Mouse (Mus musculus) thymus, postnatal 10 days (tissue): ENCODE data around the gene Vmp1.
A peak's percentile ranks its signal among the peaks of the same experiment; 100 is the strongest.

ENCODE experiments used
- DNase-seq, 2 experiments: peaks; one replicate each; pipeline ENCODE4 v3.0.0; 2021; ENCODE audit warnings: low spot score in 2 of 2

The Vmp1 gene

GRCm38 (mm10) chr11:86602116-86602515 lies 81.5 kb downstream of the Vmp1 start:
- DNase-seq: no peak

DNA sequence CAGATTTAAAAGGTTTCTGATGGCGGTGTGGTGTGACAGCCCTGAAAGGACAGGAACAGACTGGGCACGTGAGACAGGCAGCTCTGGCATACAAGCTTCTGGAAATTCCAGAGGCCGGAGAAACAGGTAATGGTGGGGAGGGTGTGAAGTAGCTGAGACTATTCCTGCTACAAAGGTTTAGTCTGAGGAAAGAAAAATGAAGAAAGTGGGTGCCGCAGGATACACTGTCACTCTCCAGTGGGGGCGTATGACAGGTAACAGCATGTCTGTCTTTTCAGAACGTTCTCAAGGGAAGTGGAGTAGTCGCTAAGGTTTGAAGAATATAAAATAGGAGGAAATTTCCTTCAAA lies 83.5 kb downstream of the Vmp1 start:
- DNase-seq: no peak

- no peak for DNase-seq
Measured at GRCm38 (mm10) chr11:86599378-86600208, 84.0 kb downstream of the Vmp1 start.

DNA sequence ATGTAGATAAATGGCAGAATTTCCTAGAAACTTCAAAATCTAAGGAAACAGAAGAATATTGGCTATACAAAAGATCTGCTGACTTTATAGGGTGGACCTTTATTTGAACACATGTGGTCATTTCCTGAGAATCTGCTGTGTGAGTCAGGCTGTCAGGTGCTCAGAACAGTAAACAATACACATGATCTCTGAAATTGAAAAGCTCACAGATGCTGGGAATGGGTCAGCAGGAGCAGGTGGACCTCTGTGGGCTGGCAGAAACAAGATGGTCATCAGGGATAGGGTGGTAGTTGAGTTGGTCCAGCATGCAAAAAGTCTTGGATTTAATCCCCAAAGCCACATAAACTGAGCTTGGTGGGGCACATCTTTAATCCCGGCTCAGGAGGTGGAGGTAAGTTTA lies 85.1 kb downstream of the Vmp1 start:
- DNase-seq: no peak

GRCm38 (mm10) chr11:86598154-86598553 lies 85.5 kb downstream of the Vmp1 start:
- DNase-seq: no peak

GRCm38 (mm10) chr11:86596976-86597375 lies 86.7 kb downstream of the Vmp1 start:
- DNase-seq: no peak

DNA sequence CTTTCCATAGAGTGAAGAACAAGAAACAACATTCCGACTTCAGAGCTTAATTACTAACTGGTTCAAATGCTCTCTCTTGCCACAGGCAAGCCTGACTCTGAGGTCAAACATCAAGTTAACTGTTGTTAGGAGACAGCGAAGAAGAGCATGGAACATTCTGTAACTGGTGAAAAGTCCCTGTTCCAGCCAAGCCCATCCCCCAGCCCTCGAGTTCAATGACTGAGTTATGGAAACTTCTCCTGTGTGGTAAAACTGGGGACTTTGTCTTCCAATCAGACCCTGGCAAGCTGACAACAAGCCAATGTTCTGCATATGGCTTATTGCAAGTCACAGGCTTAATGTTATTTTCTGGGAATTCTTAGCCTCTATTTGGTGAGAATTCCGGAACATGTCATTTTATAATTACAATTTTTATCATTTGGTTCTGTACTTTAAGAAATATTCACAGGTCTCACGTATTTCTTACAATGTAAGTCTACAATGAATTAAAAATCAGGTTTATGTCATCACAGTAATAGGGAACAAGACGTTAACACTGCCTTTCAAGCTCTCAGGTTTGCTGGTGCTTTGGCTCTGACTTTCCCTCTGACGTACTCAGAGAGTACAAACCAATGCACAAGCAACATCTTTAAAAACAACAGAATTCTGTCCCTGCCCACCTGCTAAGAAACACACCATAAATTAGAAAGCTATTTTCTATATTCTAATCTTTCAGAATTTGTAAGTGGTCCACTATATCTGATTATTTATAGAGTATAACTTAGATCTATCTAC lies 87.3 kb downstream of the Vmp1 start:
- no peak for DNase-seq

GRCm38 (mm10) chr11:86595366-86595765 lies 88.3 kb downstream of the Vmp1 start:
- no peak for DNase-seq

- no peak for DNase-seq
Measured at GRCm38 (mm10) chr11:86594188-86594876, 89.3 kb downstream of the Vmp1 start.

DNA sequence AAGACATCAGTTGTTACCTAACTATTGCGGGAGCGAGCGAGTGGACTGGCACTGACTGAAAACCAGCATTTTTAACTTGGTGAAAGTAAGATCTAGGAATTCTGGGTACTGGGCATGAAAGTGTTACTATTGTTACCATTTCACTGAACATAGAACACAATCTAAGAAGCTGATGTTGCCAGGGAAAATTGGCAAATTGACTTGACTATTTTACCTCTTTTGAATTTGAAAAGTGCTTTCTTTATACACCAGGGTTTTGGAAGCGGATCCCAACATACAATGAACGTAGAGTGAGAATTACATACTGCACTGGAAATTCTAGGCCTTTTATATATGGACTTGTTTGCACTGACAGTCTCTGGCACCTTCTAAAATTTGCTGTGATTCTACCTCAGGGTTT lies 90.2 kb downstream of the Vmp1 start:
- DNase-seq: no peak

DNA sequence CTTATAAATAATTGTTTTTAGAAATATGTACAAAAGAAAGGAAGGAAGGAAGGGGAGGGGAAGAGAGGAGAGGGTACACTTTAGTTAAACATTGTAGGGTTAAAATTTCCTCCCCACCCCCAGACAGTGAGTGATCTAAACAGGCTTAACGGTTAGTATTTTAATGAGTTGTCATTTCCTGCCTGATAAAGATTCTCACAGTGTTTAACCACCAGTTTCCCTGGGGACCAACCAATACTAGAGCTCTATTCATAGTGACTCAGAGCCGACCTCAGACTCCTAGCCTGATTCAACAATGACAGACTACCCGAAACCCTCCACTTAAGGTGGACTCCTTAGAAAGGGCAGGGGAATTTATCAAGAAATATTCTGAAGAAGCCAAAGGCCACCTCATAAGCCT lies 90.6 kb downstream of the Vmp1 start:
- DNase-seq: no peak

GRCm38 (mm10) chr11:86591931-86592616 lies 91.6 kb downstream of the Vmp1 start:
- no peak for DNase-seq

DNA sequence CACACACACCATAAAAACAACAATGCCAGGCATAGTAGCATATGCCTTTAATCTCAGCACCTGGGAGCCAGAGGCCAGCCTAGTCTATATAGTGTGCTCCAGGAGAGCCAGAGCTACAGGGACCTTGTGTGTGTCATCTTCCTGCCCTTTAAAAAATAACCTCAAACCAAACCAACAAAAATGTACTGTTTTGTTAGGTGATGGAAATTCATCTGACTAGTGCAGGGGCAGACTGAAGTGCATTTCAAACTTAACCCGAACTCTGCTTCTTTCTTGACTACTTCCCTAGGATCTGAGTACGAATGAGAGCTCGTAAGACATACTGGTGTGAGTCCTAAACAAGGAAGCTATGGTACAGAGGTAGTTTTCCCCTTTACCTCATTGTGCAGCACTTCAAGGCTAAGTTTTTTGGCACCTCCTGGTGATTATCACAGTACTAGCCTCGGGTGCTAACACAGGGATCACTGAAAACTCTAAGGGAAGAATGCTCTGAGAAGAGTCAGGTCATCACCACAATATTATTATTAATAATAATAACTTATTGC lies 92.3 kb downstream of the Vmp1 start:
- DNase-seq: no peak

GRCm38 (mm10) chr11:86590579-86590978 lies 93.1 kb downstream of the Vmp1 start:
- no peak for DNase-seq

DNA sequence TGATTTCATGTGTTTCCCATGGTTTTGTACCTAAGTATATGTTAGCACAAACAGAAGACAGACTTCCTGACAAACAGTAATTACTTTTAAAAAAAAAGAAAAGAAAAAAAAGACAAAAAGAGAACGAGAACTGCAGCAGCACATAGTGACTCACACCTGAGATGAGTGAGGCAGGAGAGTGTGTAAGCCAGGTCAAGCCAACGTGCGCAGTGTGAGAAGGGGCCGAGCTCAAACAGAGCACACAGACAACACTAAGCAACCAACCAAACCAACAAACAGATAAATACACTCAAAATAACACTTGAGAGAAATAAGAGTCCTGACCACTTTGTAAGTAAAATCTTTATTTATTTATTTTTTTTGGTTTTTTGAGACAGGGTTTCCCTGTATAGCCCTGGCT lies 93.6 kb downstream of the Vmp1 start:
- no peak for DNase-seq

DNA sequence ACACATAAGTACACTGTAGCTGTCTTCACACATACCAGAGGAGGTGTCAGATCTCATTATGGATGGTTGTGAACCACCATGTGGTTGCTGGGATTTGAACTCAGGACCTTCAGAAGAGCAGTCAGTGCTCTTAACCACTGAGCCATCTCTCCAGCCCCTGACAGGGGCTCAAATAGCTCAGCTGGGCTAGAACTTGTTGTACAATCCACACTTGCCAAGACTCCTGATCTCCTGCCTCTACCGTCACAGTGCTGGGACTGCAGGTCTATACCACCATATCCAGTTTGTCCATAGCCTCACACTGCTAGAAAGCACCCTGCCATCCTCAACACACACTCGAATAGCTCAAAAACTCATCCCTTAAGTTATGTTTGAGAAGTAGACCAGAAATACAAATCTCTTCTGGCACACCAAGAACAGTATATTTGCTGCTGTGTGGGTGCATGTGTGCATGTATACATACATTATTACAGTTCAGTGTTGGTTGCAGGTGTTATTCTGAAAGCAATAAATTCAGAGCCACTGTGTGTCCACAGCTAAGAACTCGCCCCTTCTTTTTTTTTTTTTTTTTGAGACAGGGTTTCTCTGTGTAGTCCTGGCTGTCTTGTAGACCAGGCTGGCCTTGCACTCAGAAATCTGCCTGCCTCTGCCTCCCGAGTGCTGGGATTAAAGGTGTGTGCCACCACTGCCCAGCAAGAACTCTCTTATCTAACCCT lies 94.9 kb downstream of the Vmp1 start:
- DNase-seq: no peak

DNA sequence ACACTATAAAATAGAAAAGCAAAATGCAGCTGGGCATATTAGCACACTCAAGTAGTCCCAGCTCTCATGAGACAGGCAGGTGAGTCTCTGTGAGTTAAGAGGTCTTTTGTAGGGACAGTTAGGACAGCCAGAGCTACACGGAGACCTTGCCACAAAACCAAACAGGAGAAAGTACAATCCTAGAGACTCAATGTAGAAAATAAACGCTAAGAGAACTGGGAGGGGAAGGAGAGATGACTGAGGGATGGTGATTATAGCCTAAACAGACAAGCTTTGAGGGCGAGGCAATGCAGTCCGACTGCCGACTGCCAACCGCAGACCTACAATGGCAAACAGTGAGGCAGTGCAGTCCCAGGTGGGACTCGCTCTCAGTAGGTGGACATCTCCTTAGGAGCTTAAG lies 95.8 kb downstream of the Vmp1 start:
- DNase-seq: no peak

GRCm38 (mm10) chr11:86586868-86587792 lies 96.5 kb downstream of the Vmp1 start:
- DNase-seq: peak in 1 of 2 experiments; percentile 47

DNA sequence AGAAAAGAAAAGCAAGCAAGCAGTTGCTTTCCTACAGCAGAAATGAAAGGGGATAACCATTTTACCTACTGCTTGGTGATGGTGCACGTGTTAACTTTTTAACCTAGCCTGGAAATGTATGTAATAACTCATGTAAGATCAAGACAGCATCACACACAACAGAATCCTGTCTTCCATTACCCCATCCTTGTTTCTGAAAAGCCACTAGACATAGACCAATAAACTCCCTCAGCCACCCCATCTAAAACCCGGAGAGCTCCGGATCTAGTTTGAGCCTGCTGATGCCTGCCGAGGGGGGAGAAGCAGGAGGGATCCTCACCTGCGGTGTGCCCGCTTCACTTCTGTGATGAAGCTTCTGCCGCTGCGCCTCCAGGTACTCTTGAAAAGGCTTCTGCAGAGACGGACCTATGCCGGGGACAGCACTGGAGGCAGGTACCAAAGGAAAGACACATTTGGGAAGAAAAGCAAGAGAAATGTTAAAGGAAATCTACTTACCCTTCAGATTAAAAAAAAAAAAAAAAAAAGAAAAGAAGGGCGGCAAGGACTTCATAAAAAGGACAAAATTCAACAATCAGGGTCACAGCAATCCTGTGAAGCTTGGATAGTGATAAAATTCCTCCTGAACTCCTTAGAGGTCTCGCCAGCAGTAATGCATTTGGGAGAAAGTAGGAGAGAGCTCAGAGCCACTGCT lies 97.3 kb downstream of the Vmp1 start:
- peak; percentile 43 to 61 for DNase-seq
